Mouse (Mus musculus): ENCODE measurements at regions not wholly inside any gene's neighbourhood (a gene's known extent, or its start where the extent isn't known, plus 50 kb on each side); places are given as distances from the start of the nearest gene placed in this dataset.
A peak's percentile ranks its signal among the peaks of the same experiment; 100 is the strongest.

GRCm38 (mm10) chr10:25857954-25858616 lies 220.0 kb upstream of the Gm9767 start:
- DNase-seq (ENCODE audit: extremely low spot score in 1 of 2, low spot score in 1 of 2), result peak in 1 of 2 experiments; percentile 16

GRCm38 (mm10) chr10:25844348-25844747 lies 233.7 kb upstream of the Gm9767 start:
- DNase-seq (ENCODE audit: extremely low spot score in 1 of 2, low spot score in 1 of 2), result no peak

GRCm38 (mm10) chr10:25829275-25829674 lies 248.8 kb upstream of the Gm9767 start:
- DNase-seq (ENCODE audit: extremely low spot score in 1 of 2, low spot score in 1 of 2), result no peak

GRCm38 (mm10) chr10:25804223-25804622 lies 268.2 kb upstream of the Smlr1 start:
- no peak for DNase-seq (ENCODE audit: extremely low spot score in 1 of 2, low spot score in 1 of 2)

- DNase-seq (ENCODE audit: extremely low spot score in 1 of 2, low spot score in 1 of 2), result no peak
Observed at GRCm38 (mm10) chr10:25801499-25801898, 265.4 kb upstream of the Smlr1 start.

- no peak for DNase-seq (ENCODE audit: extremely low spot score in 1 of 2, low spot score in 1 of 2)
Observed at GRCm38 (mm10) chr10:25798881-25799280, 262.8 kb upstream of the Smlr1 start.

GRCm38 (mm10) chr10:25790363-25790821 lies 254.3 kb upstream of the Smlr1 start:
- DNase-seq (ENCODE audit: extremely low spot score in 1 of 2, low spot score in 1 of 2), result no peak

- DNase-seq (ENCODE audit: extremely low spot score in 1 of 2, low spot score in 1 of 2), result no peak
Observed at GRCm38 (mm10) chr10:25788660-25789059, 252.6 kb upstream of the Smlr1 start.

GRCm38 (mm10) chr10:25788004-25788403 lies 251.9 kb upstream of the Smlr1 start:
- no peak for DNase-seq (ENCODE audit: extremely low spot score in 1 of 2, low spot score in 1 of 2)

GRCm38 (mm10) chr10:25783861-25784260 lies 247.8 kb upstream of the Smlr1 start:
- no peak for DNase-seq (ENCODE audit: extremely low spot score in 1 of 2, low spot score in 1 of 2)

GRCm38 (mm10) chr10:25779476-25779875 lies 243.4 kb upstream of the Smlr1 start:
- DNase-seq (ENCODE audit: extremely low spot score in 1 of 2, low spot score in 1 of 2), result no peak

- no peak for DNase-seq (ENCODE audit: extremely low spot score in 1 of 2, low spot score in 1 of 2)
Observed at GRCm38 (mm10) chr10:25777717-25778116, 241.7 kb upstream of the Smlr1 start.

GRCm38 (mm10) chr10:25776697-25777096 lies 240.6 kb upstream of the Smlr1 start:
- DNase-seq (ENCODE audit: extremely low spot score in 1 of 2, low spot score in 1 of 2), result no peak

- DNase-seq (ENCODE audit: extremely low spot score in 1 of 2, low spot score in 1 of 2), result peak in 1 of 2 experiments; percentile 23
Observed at GRCm38 (mm10) chr10:25770051-25770450, 234.0 kb upstream of the Smlr1 start.

- no peak for DNase-seq (ENCODE audit: extremely low spot score in 1 of 2, low spot score in 1 of 2)
Observed at GRCm38 (mm10) chr10:25768456-25768855, 232.4 kb upstream of the Smlr1 start.

GRCm38 (mm10) chr10:25754300-25754699 lies 218.2 kb upstream of the Smlr1 start:
- no peak for DNase-seq (ENCODE audit: extremely low spot score in 1 of 2, low spot score in 1 of 2)

GRCm38 (mm10) chr10:25742678-25743077 lies 206.6 kb upstream of the Smlr1 start:
- peak; percentile 16 to 52 for DNase-seq (ENCODE audit: extremely low spot score in 1 of 2, low spot score in 1 of 2)

GRCm38 (mm10) chr10:25740956-25741355 lies 204.9 kb upstream of the Smlr1 start:
- DNase-seq (ENCODE audit: extremely low spot score in 1 of 2, low spot score in 1 of 2), result no peak

GRCm38 (mm10) chr10:25730470-25730869 lies 194.4 kb upstream of the Smlr1 start:
- no peak for DNase-seq (ENCODE audit: extremely low spot score in 1 of 2, low spot score in 1 of 2)

GRCm38 (mm10) chr10:25723966-25724365 lies 187.9 kb upstream of the Smlr1 start:
- no peak for DNase-seq (ENCODE audit: extremely low spot score in 1 of 2, low spot score in 1 of 2)

GRCm38 (mm10) chr10:25715747-25716146 lies 179.7 kb upstream of the Smlr1 start:
- peak in 1 of 2 experiments; percentile 8 for DNase-seq (ENCODE audit: extremely low spot score in 1 of 2, low spot score in 1 of 2)

GRCm38 (mm10) chr10:25714636-25715035 lies 178.6 kb upstream of the Smlr1 start:
- DNase-seq (ENCODE audit: extremely low spot score in 1 of 2, low spot score in 1 of 2), result no peak

- DNase-seq (ENCODE audit: extremely low spot score in 1 of 2, low spot score in 1 of 2), result peak; percentile 11 to 64
Observed at GRCm38 (mm10) chr10:25714041-25714440, 178.0 kb upstream of the Smlr1 start.

Measured in frontal cortex, adult 2 months (tissue).